Mouse (Mus musculus) C2C12 (cell line): Measurements from ENCODE around the gene Ldlr.
"Not testable (repeated sequence)": the region's sequence is repeated elsewhere in the genome, so short reads cannot be mapped to it uniquely, and the experiment has no call there.

Experiments used
- CEBPB ChIP-seq: IDR thresholded peaks from one replicate; pipeline ENCODE4 v1.6.1; 2011; ENCODE audit warnings: low read depth, mild to moderate bottlenecking, control low read depth, moderate library complexity
- CTCF ChIP-seq: IDR thresholded peaks from one replicate; pipeline ENCODE4 v1.5.1; 2011; ENCODE audit not compliant: control insufficient read depth, insufficient read depth, insufficient read length
- FOSL1 ChIP-seq: IDR thresholded peaks from one replicate; pipeline ENCODE4 v1.8.0; 2011; ENCODE audit warnings: mild to moderate bottlenecking, low read length; ENCODE audit not compliant: poor library complexity, insufficient read depth, severe bottlenecking
- MAX ChIP-seq: IDR thresholded peaks from one replicate; pipeline ENCODE4 v1.6.1; 2011; ENCODE audit warnings: mild to moderate bottlenecking, control low read depth
- MYOD1 ChIP-seq: IDR thresholded peaks from one replicate; pipeline ENCODE4 v1.6.1; 2011; ENCODE audit warnings: low read depth; ENCODE audit not compliant: control insufficient read depth, insufficient read length
- MYOG ChIP-seq: IDR thresholded peaks from one replicate; pipeline ENCODE4 v1.6.1; 2011; ENCODE audit not compliant: control insufficient read depth, insufficient read length; ENCODE audit errors: extremely low read depth
- USF1 ChIP-seq: IDR thresholded peaks from one replicate; pipeline ENCODE4 v1.6.1; 2011; ENCODE audit warnings: low read depth, mild to moderate bottlenecking, control low read depth, moderate library complexity

DNA sequence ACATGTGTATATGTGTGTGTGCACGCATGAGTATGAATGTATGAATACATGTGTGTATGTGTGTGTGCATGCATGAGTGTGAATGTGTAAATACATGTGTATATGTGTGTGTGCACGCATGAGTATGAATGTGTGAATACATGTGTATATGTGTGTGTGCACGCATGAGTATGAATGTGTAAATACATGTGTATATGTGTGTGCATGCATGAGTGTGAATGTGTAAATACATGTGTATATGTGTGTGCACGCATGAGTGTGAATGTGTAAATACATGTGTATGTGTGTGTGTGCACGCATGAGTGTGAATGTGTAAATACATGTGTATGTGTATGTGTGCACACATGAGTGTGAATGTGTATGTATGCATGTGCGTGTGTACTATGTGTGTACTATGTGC, 70.2 kb downstream of the Ldlr start:
- TF ChIP-seq CTCF, CEBPB, FOSL1, MYOG, MAX, USF1, MYOD1: not testable (repeated sequence)
